Mouse (Mus musculus) heart, embryonic 10.5 days (tissue): ENCODE data around the gene Pabpc5. TPM values are rescaled to one million over a fixed set of nuclear protein-coding genes. Genes with fewer than 3 reads are reported as not detected.
A peak's percentile ranks its signal among the peaks of the same experiment; 100 is the strongest.

Source experiments
- DNase-seq: peaks from one replicate; pipeline ENCODE4 v3.0.0-alpha.2; 2017; ENCODE audit warnings: low spot score
- H3K27ac ChIP-seq: fragments of 300-500 bp; sonication (generic); 2 replicates; pipeline ENCODE4 v1.5.1; 2016; ENCODE audit warnings: mild to moderate bottlenecking
- H3K27me3 ChIP-seq: fragments of 300-500 bp; sonication (generic); 2 replicates; pipeline ENCODE4 v1.6.1; 2016; ENCODE audit warnings: mild to moderate bottlenecking; ENCODE audit not compliant: poor library complexity, insufficient read depth, severe bottlenecking
- H3K36me3 ChIP-seq: fragments of 300-500 bp; sonication (generic); 2 replicates; pipeline ENCODE4 v1.6.1; 2016; ENCODE audit warnings: mild to moderate bottlenecking, moderate library complexity
- H3K4me1 ChIP-seq: fragments of 300-500 bp; sonication (generic); 2 replicates; pipeline ENCODE4 v1.6.1; 2016; ENCODE audit warnings: mild to moderate bottlenecking
- H3K4me3 ChIP-seq: fragments of 300-500 bp; sonication (generic); 2 replicates; pipeline ENCODE4 v1.5.1; 2016; ENCODE audit warnings: mild to moderate bottlenecking, moderate library complexity
- H3K9me3 ChIP-seq: fragments of 300-500 bp; sonication (generic); 2 replicates; pipeline ENCODE4 v1.6.1; 2016; ENCODE audit warnings: mild to moderate bottlenecking, moderate library complexity
- WGBS: fragments of 180-500 bp; shearing (Covaris S2); methylation state at CpG from one replicate; pipeline ENCODE4 v1.1.7; 2016; 5-methylcytosine and 5-hydroxymethylcytosine counted together
- polyA plus RNA-seq: library from polyadenylated mRNA; unstranded; fragments of >200 nt; fragmentation: Nextera tagmentation; extraction: Ambion mirVana; gene quantifications from 2 replicates; pipeline ENCODE4 v1.2.1, GENCODE M21; 2016

Pabpc5 gene
- polyA plus RNA-seq, result 0.16 and 0.30 TPM in 2 replicates

- Histone ChIP-seq H3K9me3 (no peaks in the 10 kb centered on the region), H3K4me1 (no peaks in the 10 kb centered on the region), H3K27ac (peak within 1 kb of the TSS; percentile 75), H3K4me3 (peak within 1 kb of the TSS; percentile 55), H3K27me3 (no peaks in the 10 kb centered on the region), H3K36me3 (no peaks in the 10 kb centered on the region)
- peak; percentile 79 for DNase-seq
- 9% methylated on average over 21 of the region's 21 CpGs for WGBS
Measured at GRCm38 (mm10) chrX:119927081-119927571, at the start of gene Pabpc5. Pabpc5 (plus strand) TSS chrX:119927196.

DNA sequence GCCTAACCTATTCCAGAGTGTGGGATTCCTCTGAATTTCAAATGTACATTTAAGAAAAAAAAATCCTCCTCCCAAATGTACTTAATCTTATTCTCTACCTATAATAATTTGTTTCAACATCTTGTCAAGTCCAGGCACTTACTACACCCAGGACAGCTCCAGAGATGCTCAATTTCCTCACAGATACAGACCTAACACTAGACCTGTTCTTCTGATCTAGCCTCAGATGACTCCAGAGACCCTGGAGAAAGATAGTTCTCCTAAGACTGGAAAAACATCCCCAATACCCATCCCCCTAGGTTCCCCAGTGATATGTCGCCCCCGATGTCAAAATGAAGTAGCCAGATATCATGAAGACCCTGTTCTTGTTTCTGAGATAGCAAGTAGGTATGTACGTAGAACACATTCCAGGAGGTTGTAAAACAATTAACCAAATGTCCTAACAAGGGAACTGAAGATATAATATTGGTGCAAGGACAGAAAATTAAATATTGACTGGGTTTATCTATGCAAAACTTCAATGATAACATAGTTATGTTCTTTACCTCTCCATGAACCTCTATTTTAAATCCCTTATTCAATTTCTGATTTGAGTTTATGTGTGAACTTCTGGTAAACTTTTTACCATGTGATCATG is 39.9 kb upstream of the Pabpc5 start:
- no peak for DNase-seq

GRCm38 (mm10) chrX:119888326-119888920 is 38.6 kb upstream of the Pabpc5 start:
- 79% methylated on average over 6 of the region's 6 CpGs for WGBS
- DNase-seq, result no peak
- Histone ChIP-seq H3K4me1 (no peaks in the 10 kb centered on the region), H3K36me3 (no peaks in the 10 kb centered on the region), H3K9me3 (no peaks in the 10 kb centered on the region), H3K27ac (no peak overlapping the region), H3K4me3 (no peak overlapping the region), H3K27me3 (no peaks in the 10 kb centered on the region)

More for the DNA sequence above, 39.9 kb upstream of the Pabpc5 start:
- no peak overlapping the region for H3K27ac ChIP-seq
- no peaks in the 10 kb centered on the region for H3K36me3 ChIP-seq
- no peaks in the 10 kb centered on the region for H3K9me3 ChIP-seq
- 84% methylated on average over 3 of the region's 3 CpGs for WGBS
- no peak overlapping the region for H3K4me3 ChIP-seq
- no peaks in the 10 kb centered on the region for H3K27me3 ChIP-seq
- no peaks in the 10 kb centered on the region for H3K4me1 ChIP-seq

- H3K4me1 ChIP-seq, result no peaks in the 10 kb centered on the region
- H3K36me3 ChIP-seq, result no peaks in the 10 kb centered on the region
- H3K4me3 ChIP-seq, result no peak overlapping the region
- no peak overlapping the region for H3K27ac ChIP-seq
- WGBS, result 81% methylated on average over 5 of the region's 5 CpGs
- DNase-seq, result no peak
- H3K27me3 ChIP-seq, result no peaks in the 10 kb centered on the region
- H3K9me3 ChIP-seq, result no peaks in the 10 kb centered on the region
Measured at GRCm38 (mm10) chrX:119927852-119928251, 856 bp downstream of the Pabpc5 start.
